Mouse (Mus musculus) liver, embryonic 14.5 days (tissue): ENCODE measurements around the gene Flywch2.

Source experiments
- CTCF ChIP-seq: IDR thresholded peaks from 2 replicates; pipeline ENCODE4 v1.5.1; 2016; ENCODE audit warnings: antibody characterized with exemption, low read depth, control low read depth
- EP300 ChIP-seq: IDR thresholded peaks from 2 replicates; pipeline ENCODE4 v1.6.1; 2016; ENCODE audit warnings: antibody characterized with exemption, low read depth

DNA sequence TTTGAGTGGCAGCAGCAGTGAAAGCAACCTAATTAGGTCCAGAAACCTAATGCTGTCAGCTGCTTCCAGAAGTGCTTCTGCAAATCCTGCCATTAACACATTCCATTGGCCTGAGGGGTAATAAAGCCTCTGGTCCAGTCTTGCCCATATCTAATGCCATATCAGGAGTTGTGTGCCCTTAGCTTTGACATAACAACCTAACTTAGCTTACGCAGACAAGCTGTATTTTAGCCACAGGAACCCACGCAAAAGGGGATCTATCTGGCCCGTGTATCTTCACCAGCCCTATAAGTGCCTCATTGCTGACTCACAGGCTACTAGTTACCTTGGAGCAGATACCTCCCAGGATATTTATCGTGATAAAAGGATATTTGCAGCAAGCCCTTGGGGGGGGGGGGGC lies 39.7 kb upstream of the Flywch2 start:
- TF ChIP-seq CTCF: no peak
- no peak for TF ChIP-seq EP300
